Mouse (Mus musculus) mouse embryonic stem cell (cell line): ENCODE results near the gene Ebi3.

ENCODE experiments used
- in situ Hi-C, 2 experiments: fragments of 300-500 bp; cut with MboI; formaldehyde crosslinking; loops; 1 replicate in 1 of 2; 3 replicates in 1 of 2; pipeline ENCODE4 v1.14.3; 2019 to 2020; ENCODE audit warnings: low sequenced_read_pairs in 2 of 2, low pct_unique_long_range_greater_than_20kb in 1 of 2, mixed read lengths in 1 of 2; ENCODE audit not compliant: unreplicated experiment in 1 of 2

Gene Ebi3

DNA sequence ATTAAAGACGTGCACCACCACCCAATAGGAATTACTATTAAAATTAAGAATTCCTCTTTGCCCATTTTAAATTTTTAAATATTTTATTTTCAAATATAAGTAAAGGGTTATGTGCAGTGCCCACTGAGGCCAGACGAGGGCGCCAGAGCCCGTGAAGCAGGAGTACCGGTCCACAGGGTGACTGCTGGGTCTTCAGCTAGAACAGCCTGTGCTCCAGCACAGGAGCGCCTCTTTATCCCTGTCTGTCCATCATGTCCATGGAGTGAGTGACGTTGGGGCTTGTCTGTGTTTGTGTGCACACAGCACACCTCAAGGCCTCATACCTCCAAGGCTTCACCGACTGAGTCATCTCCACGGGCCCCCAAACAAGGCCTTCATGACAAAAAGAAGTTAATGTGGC, 4.7 kb downstream of the Ebi3 start:
- in situ Hi-C loops = no loop called here

DNA sequence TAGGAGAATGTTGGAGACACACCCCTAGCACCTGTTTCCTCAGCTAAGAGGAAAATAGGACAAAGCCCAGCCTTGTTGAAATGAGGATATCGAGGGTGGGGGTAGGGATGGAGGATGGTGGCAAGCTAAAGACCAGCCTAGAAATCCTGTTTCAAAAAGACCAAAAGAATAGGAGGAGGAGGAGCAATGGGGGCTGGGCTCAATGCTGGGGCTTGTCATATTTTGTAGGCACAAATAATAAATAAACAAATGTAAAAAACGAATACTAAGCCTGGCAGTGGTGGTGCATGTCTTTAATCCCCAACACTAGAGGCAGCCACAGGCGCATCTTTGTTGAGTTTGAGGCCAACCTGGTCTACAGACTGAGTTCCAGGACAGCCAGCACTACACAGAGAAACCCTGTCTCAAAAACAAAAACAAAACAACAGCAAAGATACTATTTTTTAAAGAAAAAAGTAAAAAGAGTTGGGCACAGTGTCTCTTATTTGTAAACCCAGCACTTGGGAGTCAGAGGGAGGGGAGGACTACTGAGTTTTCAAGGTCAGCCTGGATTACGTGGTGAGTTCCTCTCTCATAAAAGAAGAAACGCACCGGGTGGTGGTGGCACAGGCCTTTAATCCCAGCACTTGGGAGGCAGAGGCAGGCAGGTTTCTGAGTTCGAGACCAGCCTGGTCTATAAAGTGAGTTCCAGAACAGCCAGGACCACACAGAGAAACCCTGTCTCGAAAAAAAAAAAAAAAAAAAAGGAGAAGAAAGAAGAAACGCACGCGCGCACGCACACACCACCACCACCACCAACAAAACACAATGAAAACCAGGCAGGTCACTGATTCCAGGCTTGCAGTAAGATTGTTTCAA, 5.5 kb downstream of the Ebi3 start:
- in situ Hi-C loops = no loop called here

DNA sequence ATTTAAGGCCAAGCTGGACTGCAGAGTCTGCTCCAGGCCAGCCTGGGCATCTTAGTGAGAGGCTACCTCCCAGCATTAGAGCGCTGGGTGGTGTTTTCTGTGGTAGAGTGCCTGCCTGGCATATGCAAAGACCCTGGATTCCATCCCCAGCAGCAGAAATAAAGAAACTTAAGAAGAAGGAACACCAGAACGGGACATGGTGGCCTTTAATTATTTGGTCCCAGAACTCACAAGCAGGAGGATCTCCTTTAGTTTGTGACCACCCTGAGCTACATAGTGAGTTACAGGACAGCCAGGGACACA, 6.1 kb downstream of the Ebi3 start:
- in situ Hi-C loops = no loop called here

DNA sequence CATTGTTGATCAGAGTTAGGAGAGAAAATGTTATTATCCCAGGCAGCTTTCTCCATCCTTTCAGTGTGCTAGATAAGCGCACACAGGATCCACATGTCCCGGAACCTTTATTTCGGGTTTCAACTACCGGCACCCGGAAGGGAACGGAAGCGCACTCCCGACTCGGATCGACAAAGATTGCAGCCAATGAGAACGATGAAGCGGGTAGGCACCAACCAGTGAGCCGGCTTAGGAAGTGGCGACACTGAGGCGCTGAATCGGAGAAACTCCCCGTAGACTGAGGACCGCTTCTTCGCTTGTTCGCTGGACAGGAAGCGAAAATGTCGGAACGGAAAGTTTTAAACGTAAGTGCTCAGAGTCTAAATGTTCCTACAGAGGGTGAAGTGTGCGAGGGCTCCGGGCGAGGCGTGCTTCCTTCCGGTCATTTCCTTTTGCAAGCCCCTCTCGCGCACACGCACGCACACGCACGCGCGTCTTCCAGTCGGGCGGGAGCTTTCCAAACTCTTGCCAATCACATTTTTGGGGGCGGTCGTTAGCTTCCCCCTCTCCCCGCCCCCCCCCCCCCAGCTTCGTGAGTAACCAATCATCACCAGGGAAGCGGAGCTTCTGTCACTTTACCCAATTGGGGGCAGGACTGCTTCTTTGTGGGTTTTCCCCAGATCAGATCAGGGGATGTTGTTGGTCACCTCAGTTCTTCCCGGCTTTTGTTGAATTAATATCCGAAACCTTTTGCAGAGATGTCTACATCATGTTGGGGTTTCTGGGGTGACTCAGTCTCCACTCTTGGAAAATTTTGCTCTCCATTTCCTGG, 6.7 kb downstream of the Ebi3 start, which contains the start of gene Yju2:
Gene Yju2, plus strand, starts transcription at position 182 of the 811 bp plus-strand sequence.
- in situ Hi-C loops = no loop called here

DNA sequence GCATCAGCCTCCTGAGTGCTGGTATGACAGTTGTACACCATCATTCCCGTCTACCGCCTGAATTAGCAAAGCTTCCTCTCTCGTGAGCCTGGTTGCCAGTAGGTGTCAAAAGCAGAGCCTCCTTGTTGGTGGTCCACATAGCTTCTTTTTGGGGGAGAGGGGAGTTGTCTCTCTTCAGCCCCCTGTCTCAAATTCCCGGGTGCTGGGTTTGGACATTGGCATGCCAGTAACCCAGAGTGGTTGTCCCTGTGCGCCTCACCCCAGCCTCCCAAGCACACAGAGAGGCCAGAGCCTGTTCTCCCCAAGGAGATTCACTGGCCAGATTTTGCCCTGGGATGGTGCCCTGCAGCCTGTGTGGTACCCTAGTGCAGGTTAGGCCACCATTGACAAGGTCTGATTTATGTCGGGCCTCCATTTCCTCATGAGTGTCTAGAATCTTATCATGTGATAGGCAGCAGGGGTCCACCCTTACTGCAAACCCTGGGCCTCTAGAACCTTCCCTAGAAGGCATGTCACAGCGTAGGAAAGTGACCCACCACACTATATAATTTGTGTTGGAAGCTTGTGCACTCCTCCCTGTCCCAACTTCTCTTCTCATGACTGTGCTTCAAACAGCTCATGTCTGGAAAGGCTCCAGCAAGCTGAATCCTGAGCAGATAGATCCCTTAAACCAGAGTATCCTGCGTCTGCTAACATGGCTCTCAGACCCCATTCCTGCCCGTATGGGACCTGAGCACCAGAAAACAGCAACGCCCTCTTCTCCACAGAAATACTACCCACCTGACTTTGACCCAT, 7.7 kb downstream of the Ebi3 start:
- in situ Hi-C loops = no loop called here

DNA sequence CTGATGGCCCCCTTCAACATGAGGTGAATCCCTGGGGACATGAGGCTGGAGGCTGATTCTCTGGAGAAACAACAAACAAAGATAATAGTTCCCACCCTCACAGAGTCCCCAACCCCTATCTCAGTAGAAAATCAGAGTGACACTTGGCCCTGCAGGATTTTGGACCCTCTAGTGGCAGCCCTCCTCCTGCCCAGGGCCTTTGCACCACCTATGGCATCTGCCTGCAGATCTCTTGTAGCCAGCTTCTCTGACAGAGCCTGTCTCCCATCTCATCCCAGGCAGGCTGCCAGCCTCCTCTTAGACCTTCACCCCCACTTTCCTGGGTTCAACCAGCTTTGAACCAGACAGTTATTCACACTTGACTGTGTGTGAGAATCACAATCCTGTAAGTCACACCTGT, 8.4 kb downstream of the Ebi3 start:
- in situ Hi-C loops = no loop called here

DNA sequence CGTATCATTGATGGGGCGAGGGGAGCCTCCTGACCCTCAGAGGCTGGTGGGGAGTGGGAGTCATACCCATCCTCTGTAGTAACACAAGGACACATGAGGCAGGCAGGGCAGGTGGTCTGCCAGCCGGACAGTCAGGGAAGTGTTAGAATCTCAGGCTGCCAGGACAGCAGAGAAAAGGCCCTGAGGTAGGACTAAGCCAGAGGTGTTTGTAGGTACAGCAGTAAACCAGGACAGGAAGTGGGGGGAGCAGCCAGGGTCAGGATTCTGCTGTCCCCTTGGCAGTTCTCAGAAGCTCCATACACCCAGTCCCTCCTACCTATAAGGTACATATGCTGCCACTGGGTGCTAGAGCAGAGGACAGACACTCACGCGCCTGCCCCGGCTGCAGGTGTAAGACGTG, 9.2 kb downstream of the Ebi3 start:
- in situ Hi-C loops = no loop called here

DNA sequence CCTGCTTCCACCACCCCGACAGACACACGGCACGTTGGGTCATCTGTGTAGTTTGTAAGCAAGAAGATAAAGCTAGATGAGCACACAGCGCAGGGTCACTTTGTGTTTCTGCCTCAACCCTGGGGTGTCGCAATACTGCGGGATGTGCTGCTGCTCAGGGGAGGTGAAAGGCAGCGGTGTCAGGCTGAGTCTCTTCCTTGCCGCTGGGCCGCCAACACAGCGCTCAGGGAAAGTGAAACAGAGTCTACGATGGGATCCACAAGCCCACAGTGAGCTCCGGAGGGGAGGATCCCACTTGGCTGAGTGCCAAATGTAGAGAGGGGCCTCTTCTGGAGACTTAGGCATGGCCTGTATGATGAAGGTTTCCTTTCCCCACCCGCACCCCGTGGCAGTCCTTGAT, 10.7 kb downstream of the Ebi3 start:
- in situ Hi-C loops = no loop called here

DNA sequence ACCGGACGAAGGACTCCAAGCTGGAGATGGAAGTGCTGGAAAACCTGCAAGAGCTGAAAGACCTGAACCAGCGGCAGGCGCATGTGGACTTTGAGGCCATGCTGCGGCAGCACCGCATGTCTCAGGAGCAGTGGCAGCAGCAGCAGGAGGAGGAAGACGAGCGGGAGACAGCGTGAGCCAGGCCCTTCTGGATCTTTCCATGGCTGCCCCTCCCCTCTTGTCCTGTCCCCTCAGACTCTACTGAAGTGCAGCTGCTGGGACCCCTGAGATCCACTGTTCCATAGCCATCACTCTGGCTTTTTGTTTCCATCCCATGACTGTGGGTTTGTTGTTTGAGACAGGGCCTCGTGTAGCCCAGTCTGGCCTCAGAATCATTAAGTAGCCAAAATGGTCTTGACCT, 12.1 kb downstream of the Ebi3 start:
- in situ Hi-C loops = no loop called here

DNA sequence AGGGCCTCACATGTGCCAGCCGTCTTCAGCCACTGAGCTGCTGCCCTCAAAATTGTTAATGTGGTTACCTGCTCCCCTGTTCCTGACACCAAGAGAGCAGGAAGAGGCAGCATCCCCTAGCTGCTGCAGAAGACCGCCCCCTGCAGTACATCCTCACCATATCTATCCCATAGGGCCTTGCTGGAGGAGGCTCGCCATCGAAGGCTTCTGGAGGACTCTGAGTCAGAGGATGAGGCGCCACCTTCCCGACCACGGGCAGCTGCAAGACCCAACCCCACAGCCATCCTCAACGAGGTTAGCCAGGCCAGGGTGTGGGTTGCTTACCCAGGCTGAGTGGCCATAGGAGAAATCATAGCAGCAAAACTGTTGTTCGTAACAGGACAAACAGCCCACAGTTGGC, 12.6 kb downstream of the Ebi3 start:
- in situ Hi-C loops = no loop called here

DNA sequence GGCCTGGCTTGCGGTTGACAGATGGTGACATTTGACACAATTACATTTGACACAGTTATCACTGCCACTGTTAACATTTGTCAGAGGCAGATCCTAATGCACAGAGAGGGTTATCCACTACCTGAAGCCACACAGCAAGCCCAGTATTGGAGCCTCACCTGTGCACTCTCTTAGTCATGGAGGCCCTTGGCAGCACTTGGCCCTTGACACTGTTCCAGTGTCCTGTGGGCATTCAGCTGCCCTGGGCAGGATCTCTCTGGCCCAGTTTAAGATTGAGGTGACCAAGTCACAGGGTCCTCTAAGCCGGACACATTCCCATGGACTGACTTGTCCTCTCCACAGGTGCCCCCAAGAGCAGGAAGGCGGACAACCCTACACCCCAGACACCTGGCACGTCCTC, 14.7 kb downstream of the Ebi3 start:
- in situ Hi-C loops = no loop called here

DNA sequence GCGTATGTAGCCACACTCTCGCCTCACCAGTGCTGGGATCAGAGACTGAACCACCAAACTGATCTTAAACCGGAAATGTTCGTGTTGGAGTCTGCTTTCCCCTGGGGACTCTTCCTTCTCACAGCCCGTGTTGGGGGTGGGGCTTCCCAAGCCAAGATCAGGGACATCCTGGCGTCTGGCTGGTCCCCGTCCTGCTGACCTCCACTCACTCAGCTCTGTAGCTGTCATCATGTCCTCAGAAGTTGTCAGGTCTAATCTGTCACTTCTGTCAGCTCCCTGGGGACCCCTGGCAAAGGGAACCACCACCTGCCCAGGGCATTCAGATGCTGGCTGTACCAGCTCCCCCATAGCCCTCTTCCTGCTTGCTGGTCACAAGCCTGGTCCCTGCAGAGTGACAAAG, 15.8 kb downstream of the Ebi3 start:
- in situ Hi-C loops = no loop called here

DNA sequence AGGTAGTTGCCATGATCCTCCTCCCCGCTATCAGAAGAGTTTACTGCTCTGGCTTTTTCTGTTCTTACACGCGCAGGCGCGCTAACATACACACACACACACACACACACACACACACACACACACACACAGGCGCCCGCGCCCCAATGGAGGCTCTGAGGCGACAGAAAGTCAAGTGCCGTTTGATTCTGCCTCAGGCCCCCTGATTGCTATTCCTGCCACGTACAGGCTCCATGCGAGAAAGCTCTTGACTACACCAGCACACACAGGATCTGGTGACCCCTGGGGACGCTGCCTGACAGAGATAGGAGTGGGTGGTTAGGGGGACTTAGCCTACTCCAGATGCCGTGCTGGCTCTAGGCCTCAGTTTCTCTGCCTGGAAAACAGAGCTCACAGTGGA, 17.1 kb downstream of the Ebi3 start:
- in situ Hi-C loops = no loop called here

DNA sequence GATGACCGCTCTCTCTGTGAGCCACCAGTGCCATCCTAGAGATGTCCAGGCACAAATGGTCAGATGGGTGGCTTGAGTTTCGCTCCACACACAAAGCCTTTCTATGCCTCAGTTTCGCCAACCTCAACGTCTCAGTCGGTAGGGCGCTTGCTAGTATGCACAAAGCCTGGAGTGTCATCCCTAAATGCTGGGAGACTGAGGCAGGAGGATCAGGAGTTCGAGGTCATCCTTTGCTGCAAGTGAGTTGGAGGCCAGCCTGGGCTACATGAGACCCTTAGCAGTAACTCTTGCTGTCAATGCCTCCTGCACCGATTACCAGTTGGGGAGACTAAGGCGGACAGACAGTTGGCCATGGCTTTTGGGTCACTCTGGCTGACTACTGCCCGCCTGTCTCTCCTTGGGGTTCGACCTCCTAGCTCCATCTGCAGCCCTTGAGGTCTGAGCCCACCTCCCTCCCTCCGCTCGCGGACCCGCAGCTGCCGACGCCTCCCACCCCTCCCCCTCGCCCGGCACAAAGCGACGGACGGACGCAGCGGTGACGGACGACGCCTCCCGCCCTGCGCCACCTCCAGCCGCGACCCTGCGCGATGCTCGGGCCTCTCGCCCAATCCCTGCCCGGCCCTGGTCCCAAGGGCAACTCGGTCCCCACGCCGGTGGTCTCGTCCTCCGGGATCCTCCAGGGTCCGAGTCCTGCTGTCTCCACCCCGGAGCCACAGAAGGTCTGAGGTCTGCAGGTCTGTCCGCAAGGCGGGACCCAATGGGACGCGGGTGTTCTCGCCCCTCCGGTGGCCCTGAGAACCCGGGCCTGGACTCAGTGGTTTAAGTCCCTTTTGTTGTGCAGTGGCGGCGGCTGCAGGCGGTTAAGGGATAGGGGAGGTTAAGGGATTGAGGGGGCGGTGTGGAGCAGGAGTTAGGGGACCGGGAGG, 17.8 kb downstream of the Ebi3 start, which contains the start of gene Shd:
Gene Shd, plus strand, starts transcription at position 502 of the 926 bp plus-strand sequence.
- in situ Hi-C loops = no loop called here

DNA sequence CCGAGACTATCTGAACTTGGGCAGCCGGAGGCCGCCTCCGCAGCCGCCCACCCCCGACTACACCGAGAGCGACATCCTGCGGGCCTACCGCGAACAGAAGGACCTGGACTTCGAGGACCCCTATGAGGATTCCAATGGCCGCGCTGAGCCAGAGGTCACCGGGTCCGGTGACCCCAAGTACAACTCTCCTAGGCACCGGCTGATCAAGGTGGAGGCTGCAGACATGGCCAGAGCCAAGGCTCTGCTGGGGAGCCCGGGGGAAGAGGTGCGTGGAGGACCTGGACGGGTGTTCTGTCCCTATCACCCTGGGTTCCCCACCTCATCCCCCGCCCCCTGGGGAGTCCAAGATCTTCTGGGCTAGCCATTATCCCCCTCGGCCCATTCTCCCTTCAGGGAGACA, 19.0 kb downstream of the Ebi3 start:
- in situ Hi-C loops = no loop called here

DNA sequence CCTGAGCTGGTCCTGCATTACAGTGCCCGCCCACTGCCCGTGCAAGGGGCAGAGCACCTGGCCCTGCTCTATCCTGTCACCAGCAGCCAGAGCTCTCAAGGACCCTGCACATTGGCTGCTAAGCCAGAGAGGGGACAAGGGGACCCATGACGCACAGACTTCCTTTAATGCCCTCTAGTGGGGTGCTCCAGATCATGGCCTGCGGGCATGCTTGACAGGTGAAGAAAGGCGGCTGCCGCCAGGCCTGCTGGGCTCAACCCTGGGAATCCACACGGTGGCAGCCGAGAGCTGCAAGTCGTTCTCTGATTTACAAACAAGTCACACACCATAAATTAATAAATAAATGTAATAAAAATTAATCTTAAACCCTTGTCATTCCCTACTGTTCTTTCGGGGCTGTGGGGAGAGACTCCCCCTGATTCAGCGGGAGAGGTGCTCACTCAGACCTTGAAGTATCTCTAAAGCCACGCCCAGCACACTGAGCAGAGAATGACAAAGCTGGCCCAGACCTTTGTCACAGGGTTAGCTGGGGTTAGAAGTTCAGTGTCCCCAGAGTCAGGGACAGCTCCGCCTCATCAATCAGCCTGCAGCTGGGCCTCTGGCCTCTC, 23.9 kb downstream of the Ebi3 start:
- in situ Hi-C loops = no loop called here

DNA sequence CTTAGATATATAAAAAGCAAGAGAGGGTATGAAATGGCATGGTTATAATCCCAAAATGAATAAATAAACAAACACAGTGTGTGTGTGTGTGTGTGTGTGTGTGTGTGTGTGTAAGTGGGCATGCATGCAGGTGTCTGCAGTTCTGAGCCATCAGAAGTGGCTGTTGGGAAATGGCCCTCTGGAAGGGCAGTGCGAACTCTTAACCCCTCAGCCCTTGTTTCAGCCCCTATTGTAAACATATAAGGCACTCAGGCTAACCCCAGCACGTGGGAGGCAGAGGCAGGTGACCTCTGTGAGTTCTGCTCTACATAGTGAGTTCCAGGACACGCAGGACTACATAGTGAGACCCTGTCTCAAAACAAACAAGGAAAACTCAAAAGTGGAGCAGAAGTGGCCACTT, 24.9 kb downstream of the Ebi3 start:
- in situ Hi-C loops = no loop called here
